Mouse (Mus musculus): ENCODE results near the gene Nae1.
"Not testable (repeated sequence)": the region's sequence is repeated elsewhere in the genome, so short reads cannot be mapped to it uniquely, and the experiment has no call there.

The Nae1 gene

GRCm38 (mm10) chr8:104533971-104534778 is at the start of gene Nae1, which contains the start of gene Car7:
Gene Nae1 (minus strand): TSS chr8:104534637.
Gene Car7 (plus strand): TSS chr8:104534689.
- peak; percentile 94 for DNase-seq (ENCODE audit: low spot score)

GRCm38 (mm10) chr8:104577606-104578005 is 43.2 kb upstream of the Nae1 start:
- DNase-seq (ENCODE audit: low spot score) = not testable (repeated sequence)

GRCm38 (mm10) chr8:104576820-104577219 is 42.4 kb upstream of the Nae1 start:
- no peak for DNase-seq (ENCODE audit: low spot score)

- peak; percentile 79 for DNase-seq (ENCODE audit: low spot score)
These were observed 36.3 kb upstream of the Nae1 start for GRCm38 (mm10) chr8:104570436-104571343.

- DNase-seq (ENCODE audit: low spot score) = no peak
These were observed 35.1 kb upstream of the Nae1 start for GRCm38 (mm10) chr8:104569559-104569958.

GRCm38 (mm10) chr8:104565457-104565798 is 31.0 kb upstream of the Nae1 start:
- DNase-seq (ENCODE audit: low spot score) = no peak

- peak; percentile 87 for DNase-seq (ENCODE audit: low spot score)
These were observed 30.4 kb upstream of the Nae1 start for GRCm38 (mm10) chr8:104564633-104565456.

- no peak for DNase-seq (ENCODE audit: low spot score)
These were observed 26.3 kb upstream of the Nae1 start for GRCm38 (mm10) chr8:104560731-104561130.

- no peak for DNase-seq (ENCODE audit: low spot score)
These were observed 22.8 kb upstream of the Nae1 start for GRCm38 (mm10) chr8:104557226-104557625.

- no peak for DNase-seq (ENCODE audit: low spot score)
These were observed 20.8 kb upstream of the Nae1 start for GRCm38 (mm10) chr8:104555191-104555590.

- no peak for DNase-seq (ENCODE audit: low spot score)
These were observed 9.1 kb upstream of the Nae1 start for GRCm38 (mm10) chr8:104543440-104544045.

- DNase-seq (ENCODE audit: low spot score) = no peak
These were observed 7.7 kb upstream of the Nae1 start for GRCm38 (mm10) chr8:104542160-104542559.

- DNase-seq (ENCODE audit: low spot score) = no peak
These were observed 7.1 kb upstream of the Nae1 start for GRCm38 (mm10) chr8:104541515-104541880.

GRCm38 (mm10) chr8:104540710-104541514 is 6.5 kb upstream of the Nae1 start:
- DNase-seq (ENCODE audit: low spot score) = no peak

GRCm38 (mm10) chr8:104540238-104540637 is 5.8 kb upstream of the Nae1 start:
- no peak for DNase-seq (ENCODE audit: low spot score)

GRCm38 (mm10) chr8:104539566-104539965 is 5.1 kb upstream of the Nae1 start:
- DNase-seq (ENCODE audit: low spot score) = no peak

- DNase-seq (ENCODE audit: low spot score) = no peak
These were observed 4.5 kb upstream of the Nae1 start for GRCm38 (mm10) chr8:104538896-104539295.

GRCm38 (mm10) chr8:104536028-104536427 is 1.6 kb upstream of the Nae1 start:
- DNase-seq (ENCODE audit: low spot score) = no peak

- DNase-seq (ENCODE audit: low spot score) = no peak
These were observed 941 bp upstream of the Nae1 start for GRCm38 (mm10) chr8:104535378-104535777.

- DNase-seq (ENCODE audit: low spot score) = peak; percentile 65
These were observed 323 bp upstream of the Nae1 start for GRCm38 (mm10) chr8:104534779-104535141.

- no peak for DNase-seq (ENCODE audit: low spot score)
These were observed 886 bp downstream of the Nae1 start for GRCm38 (mm10) chr8:104533551-104533950.

All from T-cell, adult 2 months (primary cell).